21 mouse cellular contexts compared by ENCODE assay signal in the genomic region with DNA sequence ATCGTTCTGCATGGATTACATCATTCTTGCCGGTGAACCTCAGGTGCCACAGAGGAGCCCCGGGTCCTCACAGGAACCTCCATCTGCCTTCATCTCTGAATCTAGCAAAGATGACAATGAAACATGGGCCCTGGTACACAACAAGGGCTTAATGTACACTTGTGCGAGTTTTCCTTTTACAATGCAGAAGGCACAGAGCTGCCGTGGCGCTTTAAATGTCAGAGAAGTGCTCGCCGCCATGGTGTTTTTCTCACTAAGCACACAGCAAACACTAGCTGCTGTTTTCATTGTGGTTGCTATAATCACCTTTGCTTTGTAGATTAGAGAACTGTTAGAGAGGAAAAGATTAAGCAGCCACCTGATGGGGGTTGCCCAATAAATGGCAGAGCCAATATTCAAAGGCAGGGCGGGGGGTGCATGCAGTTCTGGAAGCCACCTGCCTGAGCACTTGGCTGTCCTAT. TPM values are rescaled to one million over a fixed set of nuclear protein-coding genes. Genes with fewer than 3 reads are reported as not detected.
DNase-seq lines count a peak whose midpoint lies in the region; ATAC-seq and TF ChIP-seq lines count a peak whose summit lies in the region.
"Had no signal": no experiment of that assay in that cellular context is flagged by ENCODE, and none has a peak within 500 bp of the region (broad histone marks: within the 10 kb centered on the region; RNA-seq: fewer than 3 reads in every experiment).

No protein-coding gene starts in this region.

- H3K27ac ChIP-seq in stomach, embryonic 14.5 days (ENCODE audit: low read length) = no peak overlapping the region
- H3K27ac ChIP-seq in stomach, postnatal 0 days (replicated peaks) = no peak overlapping the region
- peak overlapping the region; percentile 21 for H3K27ac ChIP-seq in MEL (ENCODE audit: control insufficient read depth, low read depth, low read length)
- no peak overlapping the region for H3K27ac ChIP-seq in liver, embryonic 12.5 days
- H3K27ac ChIP-seq: forebrain, embryonic 15.5 days; heart, adult 2 months; hindbrain, embryonic 13.5 days; limb, embryonic 10.5 days had no signal

- H3K79me2 ChIP-seq in MEL (ENCODE audit: control insufficient read depth, insufficient read depth, low read length, poor library complexity) = no peaks in the 10 kb centered on the region; the same call in 1 of the 2 replicates

- H3K27me3 ChIP-seq in stomach, embryonic 14.5 days (ENCODE audit: control insufficient read depth, insufficient read depth, low read length) = no peaks in the 10 kb centered on the region
- H3K27me3 ChIP-seq in stomach, postnatal 0 days (ENCODE audit: control insufficient read depth, insufficient read depth, low read length) = no peaks in the 10 kb centered on the region
- H3K27me3 ChIP-seq in MEL (ENCODE audit: control insufficient read depth in 1 of 2, insufficient read depth in 2 of 2, low read length in 2 of 2) = no peaks in the 10 kb centered on the region
- no peaks in the 10 kb centered on the region for H3K27me3 ChIP-seq in liver, embryonic 12.5 days (replicated peaks)
- H3K27me3 ChIP-seq: forebrain, embryonic 15.5 days; hindbrain, embryonic 13.5 days; Patski had no signal

- 68% methylated on average over 9 of the region's 9 CpGs for WGBS in stomach, embryonic 14.5 days
- WGBS in stomach, postnatal 0 days = 58% methylated on average over 9 of the region's 9 CpGs
- WGBS in liver, embryonic 12.5 days (ENCODE audit: insufficient replicate concordance) = 62% methylated on average over 9 of the region's 9 CpGs

- no peak overlapping the region for H3K4me3 ChIP-seq in stomach, embryonic 14.5 days (ENCODE audit: low read depth, low read length)
- H3K4me3 ChIP-seq in stomach, postnatal 0 days (ENCODE audit: low read depth, low read length) = no peak overlapping the region
- no peak overlapping the region for H3K4me3 ChIP-seq in MEL (ENCODE audit: control insufficient read depth in 1 of 2, insufficient read depth in 1 of 2, low read depth in 2 of 2, low read length in 2 of 2)
- no peak overlapping the region for H3K4me3 ChIP-seq in liver, embryonic 12.5 days
- H3K4me3 ChIP-seq: forebrain, embryonic 15.5 days; heart, adult 2 months; hindbrain, embryonic 13.5 days; limb, embryonic 10.5 days had no signal

- 0 out of 2 replicates have a peak, but pooled peaks have one; percentile 23 for ATAC-seq in stomach, embryonic 14.5 days (ENCODE audit: insufficient number of reproducible peaks, insufficient read depth, low FRiP score, low read depth)
- ATAC-seq in stomach, postnatal 0 days (ENCODE audit: low FRiP score, low TSS enrichment) = no peak; the same call in 1 of the 2 replicates
- ATAC-seq in liver, embryonic 12.5 days = no peak
- ATAC-seq: forebrain, embryonic 15.5 days; Patski had no signal

- no peaks in the 10 kb centered on the region for H3K4me1 ChIP-seq in stomach, embryonic 14.5 days (ENCODE audit: control insufficient read depth, insufficient read depth, low read length)
- H3K4me1 ChIP-seq in stomach, postnatal 0 days (replicated peaks; ENCODE audit: control insufficient read depth, insufficient read depth) = no peaks in the 10 kb centered on the region
- peaks cover 30 to 50% of the 10 kb centered on the region in 2 experiments for H3K4me1 ChIP-seq in MEL (ENCODE audit: control insufficient read depth in 1 of 2, insufficient read depth in 2 of 2, low read length in 2 of 2)
- peaks cover 51% of the 10 kb centered on the region for H3K4me1 ChIP-seq in liver, embryonic 12.5 days
- H3K4me1 ChIP-seq: forebrain, embryonic 15.5 days had no signal

- no peak for DNase-seq in stomach, postnatal 0 days (ENCODE audit: low spot score)
- peak; percentile 50 for DNase-seq in MEL (ENCODE audit: low read depth, low spot score)
- DNase-seq in naive thymus-derived CD4-positive, alpha-beta T cell, adult 2 months (ENCODE audit: low read depth) = peak; percentile 85
- DNase-seq in thymus, postnatal 4 days = peak; percentile 69
- DNase-seq in adrenal gland, adult 2 months = no peak
- DNase-seq: adrenal gland, postnatal 14 days; B cell, adult 2 months; cerebellum, adult 9-10 months; gastrocnemius, postnatal 36 days; heart, adult 2 months; kidney, adult 8-10 months; kidney, postnatal 10 days; liver; right cerebral cortex, postnatal 14 days; spleen, adult 18-20 months had no signal

- H3K9ac ChIP-seq in stomach, embryonic 14.5 days (replicated peaks; ENCODE audit: low read depth, low read length) = no peak overlapping the region
- no peak overlapping the region for H3K9ac ChIP-seq in stomach, postnatal 0 days (ENCODE audit: low read length)
- no peak overlapping the region for H3K9ac ChIP-seq in MEL (ENCODE audit: control insufficient read depth, low read depth, low read length, poor library complexity, severe bottlenecking)
- no peak overlapping the region for H3K9ac ChIP-seq in liver, embryonic 12.5 days
- H3K9ac ChIP-seq: forebrain, embryonic 15.5 days; hindbrain, embryonic 13.5 days had no signal

- TF ChIP-seq CTCF in stomach, postnatal 0 days (IDR thresholded peaks at IDR 0.05; ENCODE audit: low read depth) = no peak
- TF ChIP-seq CTCF in MEL (IDR thresholded peaks at IDR 0.05 in 2 of 3, conservative IDR thresholded peaks at IDR 0.05 in 1 of 3; ENCODE audit: control insufficient read depth in 1 of 3, insufficient read depth in 1 of 3, low read depth in 2 of 3, low read length in 3 of 3, poor library complexity in 1 of 3, severe bottlenecking in 1 of 3) = no peak

- TF ChIP-seq EP300 in stomach, postnatal 0 days (optimal IDR thresholded peaks at IDR 0.05) = no peak
- TF ChIP-seq EP300 in MEL (IDR thresholded peaks at IDR 0.05; ENCODE audit: low read depth in 1 of 2, low read length in 2 of 2) = peak; percentile 33 to 75; a peak in 2 of 4 replicates

- no peaks in the 10 kb centered on the region for H3K36me3 ChIP-seq in stomach, embryonic 14.5 days (ENCODE audit: control insufficient read depth, insufficient read depth, low read length)
- no peaks in the 10 kb centered on the region for H3K36me3 ChIP-seq in stomach, postnatal 0 days (ENCODE audit: control insufficient read depth, insufficient read depth, low read length)
- peaks cover 0 to 37% of the 10 kb centered on the region in 2 experiments; a peak in 2 of 4 replicates for H3K36me3 ChIP-seq in MEL (ENCODE audit: control insufficient read depth in 1 of 2, insufficient read depth in 2 of 2, low read length in 2 of 2)
- H3K36me3 ChIP-seq in liver, embryonic 12.5 days = no peaks in the 10 kb centered on the region
- H3K36me3 ChIP-seq: forebrain, embryonic 15.5 days; hindbrain, embryonic 13.5 days; limb, embryonic 10.5 days had no signal

- no peak for TF ChIP-seq RAD21 in MEL (IDR thresholded peaks at IDR 0.05; ENCODE audit: low read depth, low read length)

- no peaks in the 10 kb centered on the region for H3K9me3 ChIP-seq in stomach, embryonic 14.5 days (ENCODE audit: control insufficient read depth, low read depth, low read length)
- H3K9me3 ChIP-seq in stomach, postnatal 0 days (ENCODE audit: control insufficient read depth, low read length) = no peaks in the 10 kb centered on the region
- H3K9me3 ChIP-seq in MEL (replicated peaks; ENCODE audit: insufficient read depth, low read length) = no peaks in the 10 kb centered on the region
- no peaks in the 10 kb centered on the region for H3K9me3 ChIP-seq in liver, embryonic 12.5 days (replicated peaks)
- H3K9me3 ChIP-seq: forebrain, embryonic 15.5 days; hindbrain, embryonic 13.5 days; limb, embryonic 10.5 days had no signal

- TF ChIP-seq POLR2A in MEL (IDR thresholded peaks at IDR 0.05; ENCODE audit: control insufficient read depth in 1 of 2, insufficient read depth in 1 of 2, low read depth in 1 of 2, low read length in 2 of 2, poor library complexity in 1 of 2) = no peak

- no peak overlapping the region for H3K4me2 ChIP-seq in stomach, embryonic 14.5 days (replicated peaks; ENCODE audit: low read depth, low read length)
- no peak overlapping the region for H3K4me2 ChIP-seq in stomach, postnatal 0 days (replicated peaks; ENCODE audit: low read depth)
- no peak overlapping the region for H3K4me2 ChIP-seq in liver, embryonic 12.5 days
- H3K4me2 ChIP-seq: forebrain, embryonic 15.5 days; hindbrain, embryonic 13.5 days had no signal

TF ChIP-seq in MEL, 35 proteins besides CTCF, POLR2A, EP300 and RAD21 (continues in another document):
- no peak for TF ChIP-seq E2F4 (IDR thresholded peaks at IDR 0.05; ENCODE audit: borderline replicate concordance, low read depth, low read length)
- 0 out of 2 replicates have a peak, but pooled peaks have one; percentile 14 for TF ChIP-seq HCFC1 (IDR thresholded peaks at IDR 0.05; ENCODE audit: low read depth, low read length)
- TF ChIP-seq MYB (IDR thresholded peaks at IDR 0.05; ENCODE audit: low read depth, low read length) = 0 out of 2 replicates have a peak, but pooled peaks have one; percentile 22
- TF ChIP-seq BHLHE40 (IDR thresholded peaks at IDR 0.05; ENCODE audit: borderline replicate concordance, low read depth, low read length) = no peak
- peak; percentile 73 for TF ChIP-seq TCF12 (IDR thresholded peaks at IDR 0.05; ENCODE audit: low read depth, low read length)
- TF ChIP-seq ELF1 (IDR thresholded peaks at IDR 0.05; ENCODE audit: low read depth, low read length) = no peak
- peak; percentile 42; the same call in 1 of the 2 replicates for TF ChIP-seq SIN3A (IDR thresholded peaks at IDR 0.05; ENCODE audit: low read length)
- no peak for TF ChIP-seq TBP (IDR thresholded peaks at IDR 0.05; ENCODE audit: low read depth, low read length)
- TF ChIP-seq TAL1 (IDR thresholded peaks at IDR 0.05; ENCODE audit: low read length) = no peak

RNA-seq across cellular contexts. Expression of a gene that starts 13.3 kb away (rescaled TPM):
- 13.2 and 18.1 TPM in 2 replicates for polyA plus RNA-seq in stomach, embryonic 14.5 days (2014; fragmentation: Nextera tagmentation; extraction: Ambion mirVana)
- 14.6 and 15.2 TPM in 2 replicates for polyA plus RNA-seq in stomach, postnatal 0 days (2015; fragmentation: Nextera tagmentation; extraction: Ambion mirVana)
- 0.42 and 0.50 TPM in 2 replicates for total RNA-seq in MEL (2012; rRNA removed)
- under 1 TPM in 1 of 2 experiments, not detected in 1; 0.14 TPM for polyA plus RNA-seq in MEL (2012; ENCODE audit: insufficient read depth in 1 of 2, insufficient read length in 2 of 2, low read depth in 1 of 2, low replicate concordance in 2 of 2, missing spikeins in 1 of 2)
- 7.6 and 8.7 TPM in 2 replicates for polyA plus RNA-seq in liver, embryonic 12.5 days (2016; fragmentation: Nextera tagmentation; extraction: Ambion mirVana)
- 1 to 10 TPM; 4.4 to 5.0 TPM for total RNA-seq in adrenal gland, adult 2 months (2021)
- polyA plus RNA-seq in adrenal gland, adult 2 months (2012; rRNA removed) = 1.2 and 1.5 TPM in 2 replicates

RNA-seq across cellular contexts. Expression of a gene that starts 37.5 kb away (rescaled TPM):
- polyA plus RNA-seq in stomach, embryonic 14.5 days (2014; fragmentation: Nextera tagmentation; extraction: Ambion mirVana) = 33.2 and 38.9 TPM in 2 replicates
- 23.7 and 24.4 TPM in 2 replicates for polyA plus RNA-seq in stomach, postnatal 0 days (2015; fragmentation: Nextera tagmentation; extraction: Ambion mirVana)
- total RNA-seq in MEL (2012; rRNA removed) = 64.2 and 65.5 TPM in 2 replicates
- 10 to 100 TPM in 1 of 2 experiments, not detected in 1; 70.6 TPM for polyA plus RNA-seq in MEL (2012; ENCODE audit: insufficient read depth in 1 of 2, insufficient read length in 2 of 2, low read depth in 1 of 2, low replicate concordance in 2 of 2, missing spikeins in 1 of 2)
- 33.1 and 35.0 TPM in 2 replicates for polyA plus RNA-seq in liver, embryonic 12.5 days (2016; fragmentation: Nextera tagmentation; extraction: Ambion mirVana)
- total RNA-seq in adrenal gland, adult 2 months (2021) = 10 to 100 TPM; 34.7 to 38.7 TPM
- polyA plus RNA-seq in adrenal gland, adult 2 months (2012; rRNA removed) = 19.4 and 31.2 TPM in 2 replicates

Comparison
In these comparisons a context has a peak if more than half of its experiments do, and no peak if none do; other contexts are left out.
1. DNase-seq: peak in MEL (single experiment), naive thymus-derived CD4-positive, alpha-beta T cell, adult 2 months (single experiment) and thymus, postnatal 4 days (single experiment); none in stomach, postnatal 0 days (single experiment) and adrenal gland, adult 2 months (single experiment).